Mouse (Mus musculus) c-Kit-positive CD71-positive TER-119-negative erythroid progenitor cells, embryonic 14.5 days (primary cell): ENCODE results near the gene Ndufaf2.

Experiments used
- DNase-seq: peaks from one replicate; pipeline ENCODE4 v3.0.0-alpha.2; 2013; ENCODE audit warnings: low read depth

The Ndufaf2 gene

DNA sequence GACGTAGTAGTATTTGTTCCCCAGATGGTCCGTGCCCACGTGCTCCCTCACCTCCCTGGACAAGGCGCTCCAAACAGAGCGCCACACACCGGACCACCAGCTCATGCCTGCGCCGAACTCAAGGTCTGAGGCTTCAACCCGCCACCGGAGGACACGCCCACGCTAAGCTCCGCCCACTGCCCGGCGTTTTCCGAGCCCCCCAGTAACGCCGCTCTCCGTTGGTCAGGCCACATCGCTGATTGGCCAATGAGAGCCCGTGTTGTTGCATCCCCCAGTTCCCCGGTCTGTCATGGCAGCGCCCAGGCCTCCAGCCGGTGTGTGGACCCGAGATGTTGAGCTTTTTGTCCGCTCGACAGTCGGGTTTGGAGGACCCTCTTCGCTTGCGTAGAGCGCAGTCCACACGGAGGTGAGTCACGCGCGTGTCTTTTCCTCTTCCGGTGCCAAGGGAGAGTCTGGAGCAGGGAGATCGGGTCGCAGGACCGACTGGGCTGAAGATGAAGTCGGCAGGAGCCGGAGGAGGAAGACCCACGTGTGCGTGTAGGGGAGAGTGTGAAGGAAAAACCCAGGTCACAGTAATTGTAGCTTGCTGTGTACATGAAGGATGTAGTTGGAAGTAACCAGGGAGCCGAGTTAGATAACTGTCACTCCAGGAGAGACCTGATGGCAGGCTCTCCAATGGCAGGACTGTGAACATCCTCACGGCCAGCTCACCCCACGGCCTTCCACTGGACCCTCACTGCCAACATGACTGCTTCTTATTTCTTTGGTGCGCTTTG lies at the start of gene Ndufaf2, which contains the start of gene Ercc8:
Gene Ndufaf2 (minus strand): TSS at position 159 of the 776 bp plus-strand sequence.
Gene Ercc8 (plus strand): TSS at position 267 of the 776 bp plus-strand sequence.
- peak; percentile 80 for DNase-seq

DNA sequence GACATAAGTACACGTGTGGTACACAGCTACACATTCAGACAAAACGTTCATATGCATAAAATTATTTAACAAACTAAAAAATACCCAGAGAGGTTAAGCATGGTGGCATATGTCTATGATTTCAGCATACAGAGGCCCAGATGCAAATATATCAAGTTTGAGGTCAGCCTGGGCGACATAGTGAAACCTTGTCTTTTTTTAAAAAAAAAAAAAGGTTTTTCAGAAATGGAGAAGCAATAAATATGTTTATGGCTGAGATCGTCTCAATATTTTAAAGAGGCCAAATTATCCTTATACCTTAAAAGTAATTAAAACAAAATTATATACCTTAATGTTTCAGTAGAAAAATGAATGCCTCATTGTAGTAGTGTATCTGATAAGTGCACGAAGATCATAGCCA lies 49.7 kb upstream of the Ndufaf2 start:
- DNase-seq: no peak

- DNase-seq: no peak
These were observed 49.0 kb upstream of the Ndufaf2 start for GRCm38 (mm10) chr13:108207447-108207846.

DNA sequence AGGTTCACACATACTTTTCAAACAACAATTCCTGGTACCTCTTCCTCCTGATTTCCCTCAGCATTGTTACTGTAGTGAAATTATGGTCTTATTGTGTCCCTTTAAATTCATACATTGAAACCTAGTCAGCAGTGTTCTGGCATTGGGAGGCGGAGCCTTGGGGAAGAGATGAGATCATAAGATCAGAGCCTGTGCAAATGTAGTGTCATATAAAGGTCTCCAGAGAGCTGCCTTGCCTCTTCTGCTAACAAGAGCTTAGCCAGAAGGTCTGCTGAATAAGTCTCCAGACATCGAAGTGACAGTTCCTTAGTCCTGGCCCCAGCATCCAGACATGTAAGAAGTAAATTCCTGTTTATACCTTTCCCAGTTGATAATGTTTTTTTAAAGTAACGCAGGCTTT lies 46.4 kb upstream of the Ndufaf2 start:
- no peak for DNase-seq

GRCm38 (mm10) chr13:108195474-108195873 lies 37.1 kb upstream of the Ndufaf2 start:
- no peak for DNase-seq

DNA sequence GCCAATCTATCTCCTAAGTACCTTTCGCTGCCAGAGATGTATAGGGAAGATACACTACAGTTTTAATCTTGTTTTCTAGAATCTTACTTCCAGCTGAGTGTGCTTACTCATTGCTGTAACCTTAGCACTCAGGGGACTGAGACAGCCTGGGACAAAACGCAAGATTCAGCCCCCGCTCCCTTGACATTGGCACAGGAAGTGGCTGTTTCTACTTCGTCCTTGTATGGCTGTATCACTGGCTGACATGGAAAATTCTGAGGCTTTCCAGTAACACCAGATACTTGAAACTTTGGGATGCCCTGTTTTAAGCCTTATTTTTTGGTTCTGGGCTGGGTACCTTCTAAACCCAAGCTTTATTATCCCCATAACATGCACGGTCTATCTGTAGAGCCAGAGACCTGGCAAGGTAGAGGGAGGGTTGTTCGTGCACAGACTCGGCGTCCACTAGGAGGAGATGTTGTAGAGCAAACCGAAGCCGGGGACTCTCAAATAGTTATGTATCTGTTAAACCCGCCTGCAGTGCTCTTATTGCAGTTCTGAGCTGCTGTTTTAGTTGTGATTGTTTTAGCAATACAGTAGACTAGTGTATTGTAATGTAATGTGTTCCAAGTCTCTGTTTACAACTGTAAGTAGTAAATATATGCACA lies 32.8 kb upstream of the Ndufaf2 start:
- peak; percentile 17 for DNase-seq

DNA sequence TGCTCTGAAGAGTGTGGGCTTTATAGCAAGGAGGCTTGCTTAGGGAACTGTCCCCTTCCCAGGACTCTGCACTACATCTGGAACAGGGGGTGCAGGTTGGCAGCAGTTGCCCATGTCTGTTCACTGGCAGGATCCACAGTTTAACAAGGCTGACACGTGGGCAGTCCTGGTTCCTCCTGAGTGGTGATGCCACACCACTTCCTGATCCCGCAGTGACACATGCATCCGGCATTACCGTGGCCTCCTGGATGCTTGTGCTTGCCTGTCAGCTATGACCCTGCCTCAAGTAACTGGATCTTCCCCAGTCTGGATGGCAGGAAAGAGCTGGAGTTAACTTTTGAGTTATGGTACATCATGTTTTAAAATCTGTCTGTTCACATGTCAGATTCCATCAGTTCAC lies 29.6 kb upstream of the Ndufaf2 start:
- no peak for DNase-seq

GRCm38 (mm10) chr13:108185530-108185929 lies 27.1 kb upstream of the Ndufaf2 start:
- no peak for DNase-seq

- DNase-seq: no peak
These were observed 26.4 kb upstream of the Ndufaf2 start for GRCm38 (mm10) chr13:108184743-108185255.

- DNase-seq: no peak
These were observed 22.4 kb upstream of the Ndufaf2 start for GRCm38 (mm10) chr13:108180821-108181220.

DNA sequence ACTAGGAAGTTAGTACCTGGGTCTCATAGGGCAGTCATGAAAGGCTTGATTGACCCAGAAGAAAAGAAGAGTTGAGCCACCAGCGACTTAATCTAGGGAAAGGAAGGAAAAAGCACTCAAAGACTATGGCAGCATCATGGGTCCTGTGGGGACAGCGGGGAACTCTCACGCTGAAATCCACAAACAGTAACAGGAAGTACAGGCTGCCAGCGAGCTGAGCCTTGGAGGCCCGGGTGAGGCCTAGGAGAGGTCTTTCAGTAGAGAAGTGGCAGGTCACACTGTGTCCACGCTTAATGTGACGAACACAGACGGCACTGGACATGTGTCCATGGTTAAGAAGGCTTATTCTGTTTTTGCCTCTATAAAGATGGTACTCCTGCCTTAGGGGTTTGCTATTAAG lies 21.2 kb upstream of the Ndufaf2 start:
- DNase-seq: no peak

DNA sequence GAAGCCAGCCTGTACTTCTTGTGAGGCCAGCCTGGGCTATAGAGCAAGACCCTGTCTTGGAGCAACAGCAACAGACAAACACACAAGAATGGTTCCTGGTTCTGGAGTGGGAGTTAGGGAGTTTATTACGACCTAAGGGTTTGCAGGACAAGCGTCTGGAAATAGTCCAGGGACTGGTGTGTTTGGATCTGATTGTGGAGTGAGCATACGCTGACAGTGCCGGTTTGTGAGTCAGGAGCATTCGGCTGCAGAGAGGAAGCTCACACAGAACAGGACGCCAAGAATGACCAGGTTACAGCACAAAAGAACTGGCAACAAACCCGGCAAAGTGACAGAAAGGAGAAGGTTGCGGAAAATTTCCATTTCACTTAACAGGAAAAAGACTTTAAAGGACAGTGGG lies 12.1 kb upstream of the Ndufaf2 start:
- no peak for DNase-seq

GRCm38 (mm10) chr13:108170002-108170401 lies 11.6 kb upstream of the Ndufaf2 start:
- DNase-seq: no peak

- no peak for DNase-seq
These were observed 6.2 kb upstream of the Ndufaf2 start for GRCm38 (mm10) chr13:108164621-108165020.

DNA sequence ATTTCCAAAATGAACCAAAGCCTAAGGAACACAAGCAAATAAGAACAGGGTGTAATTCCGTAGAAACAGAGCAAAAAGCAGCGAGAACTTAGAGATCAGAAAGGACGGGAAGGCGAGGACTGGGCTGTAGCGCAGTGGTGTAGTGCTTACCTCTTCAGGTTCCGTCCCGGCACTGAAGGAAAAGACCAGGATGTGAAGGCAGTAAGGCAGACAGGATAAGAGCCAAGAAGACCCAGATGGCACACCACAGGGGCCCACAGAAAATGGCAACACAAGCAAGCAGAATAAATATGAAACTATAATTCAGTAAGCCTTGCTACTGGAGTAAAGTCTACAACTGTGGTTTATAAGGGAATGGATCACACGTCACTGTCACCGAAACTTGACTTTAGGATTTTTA lies 5.5 kb upstream of the Ndufaf2 start:
- no peak for DNase-seq

DNA sequence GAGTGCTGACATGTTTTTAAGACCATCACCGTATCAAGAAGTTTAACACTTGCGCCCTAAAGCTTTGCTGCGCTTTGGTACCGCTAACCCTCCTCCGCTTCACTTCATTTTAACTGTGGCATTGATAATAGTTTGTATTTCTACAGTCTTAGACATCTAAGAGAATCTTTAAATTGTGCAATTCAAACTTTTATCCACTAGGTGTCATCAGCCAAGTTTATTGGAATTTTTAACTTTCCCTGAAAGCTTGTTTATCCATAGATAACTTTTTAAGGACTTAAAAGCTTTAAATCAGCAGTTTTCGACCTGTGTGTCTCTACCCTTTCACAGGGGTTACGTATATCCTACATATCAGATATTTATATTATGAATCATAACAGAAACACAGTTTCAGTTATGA lies 1.5 kb upstream of the Ndufaf2 start:
- peak; percentile 41 for DNase-seq

GRCm38 (mm10) chr13:108159241-108159575 lies 785 bp upstream of the Ndufaf2 start:
- peak; percentile 21 for DNase-seq

DNA sequence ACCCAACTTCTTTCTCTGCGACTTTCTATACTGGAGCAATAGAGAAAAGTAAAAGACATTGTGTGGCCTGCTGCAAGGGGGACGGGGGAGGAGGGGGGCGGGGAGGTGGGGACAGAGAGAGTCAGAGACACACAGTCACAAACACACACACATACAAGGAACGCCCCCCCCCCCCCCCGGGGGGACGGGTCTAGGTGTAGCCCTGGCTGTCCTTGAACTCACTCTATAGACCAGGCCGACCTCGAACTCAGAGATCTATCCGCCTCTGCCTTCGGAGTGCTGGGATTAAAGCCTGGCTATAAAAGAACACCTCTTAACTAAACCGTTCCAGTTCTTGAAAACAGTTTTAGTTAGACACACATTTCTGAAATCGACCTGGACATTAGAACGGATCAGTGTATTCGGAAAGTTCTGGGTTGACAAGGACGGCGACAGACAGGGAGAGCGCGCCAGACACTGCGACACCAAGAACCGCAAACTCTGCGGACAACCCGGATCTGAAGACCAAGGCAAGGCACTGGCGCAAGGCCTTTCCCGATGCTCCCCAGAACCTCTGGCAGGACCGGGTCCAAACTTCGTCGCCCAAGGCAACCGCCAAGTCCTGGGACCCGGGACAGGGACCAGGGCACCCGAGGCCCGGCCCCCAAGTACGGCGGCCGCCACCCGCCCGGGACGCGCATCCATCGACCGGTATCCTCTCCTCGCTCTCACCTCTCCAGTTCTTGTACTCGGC lies 525 bp downstream of the Ndufaf2 start:
- DNase-seq: peak; percentile 39

DNA sequence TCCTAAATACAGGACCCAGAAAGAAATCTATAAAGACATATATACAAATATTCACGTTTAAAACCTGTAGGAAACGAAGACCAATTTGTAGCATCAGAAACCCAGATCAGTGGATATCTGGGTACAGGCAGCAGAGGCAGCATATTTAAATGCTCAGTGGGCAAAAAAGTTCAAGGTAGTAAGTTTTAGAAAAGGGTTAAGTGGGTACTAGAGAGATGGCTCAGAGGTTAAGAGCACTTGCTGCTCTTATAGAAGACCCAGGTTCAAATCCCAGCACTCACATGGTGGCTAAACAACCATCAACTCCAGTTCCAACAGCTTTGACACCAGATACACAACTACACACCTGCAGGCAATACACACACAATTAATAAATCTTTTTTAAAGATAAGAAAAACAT lies 1.3 kb downstream of the Ndufaf2 start:
- DNase-seq: no peak

- peak; percentile 37 for DNase-seq
These were observed 5.6 kb downstream of the Ndufaf2 start for GRCm38 (mm10) chr13:108152650-108153372.

DNA sequence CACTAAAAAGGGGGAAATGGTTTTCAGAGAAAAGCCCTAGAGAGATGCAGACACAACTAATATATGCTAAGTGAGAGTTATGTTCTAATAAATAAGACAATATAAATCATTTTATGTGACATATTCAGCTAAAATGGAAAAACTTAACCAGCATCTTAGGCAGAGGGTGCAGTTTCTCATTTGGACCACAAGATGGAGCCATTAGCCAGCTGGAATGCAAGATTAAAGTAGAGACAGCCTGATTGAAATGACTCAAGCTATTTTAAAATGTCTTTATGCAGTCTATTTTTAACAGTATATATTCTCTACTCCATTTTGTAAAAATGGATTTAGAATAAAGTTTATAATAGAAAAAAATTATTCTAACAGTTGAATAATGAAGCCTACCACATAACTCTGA lies 6.6 kb downstream of the Ndufaf2 start:
- peak; percentile 25 for DNase-seq

GRCm38 (mm10) chr13:108144086-108144485 lies 14.3 kb downstream of the Ndufaf2 start:
- no peak for DNase-seq
